Mouse (Mus musculus) forebrain, embryonic 14.5 days (tissue): ENCODE results near the gene Aff4. TPM values are rescaled to one million over a fixed set of nuclear protein-coding genes. Genes with fewer than 3 reads are reported as not detected.
"Not testable (repeated sequence)": the region's sequence is repeated elsewhere in the genome, so short reads cannot be mapped to it uniquely, and the experiment has no call there.

Experiments used
- ATAC-seq: fragments of 200-750 bp; cut with Nextera tagmentation; 2 replicates; pipeline ENCODE4 v1.8.0; 2017; ENCODE audit warnings: mild to moderate bottlenecking, moderate library complexity
- DNase-seq: peaks from one replicate; pipeline ENCODE4 v3.0.0-alpha.2; 2015; ENCODE audit warnings: low spot score
- H3K27ac ChIP-seq: fragments of 300-500 bp; sonication (generic); 2 replicates; pipeline ENCODE4 v1.5.1; 2014; ENCODE audit warnings: low read depth, mild to moderate bottlenecking, control low read depth, low read length, moderate library complexity
- H3K27me3 ChIP-seq: fragments of 300-500 bp; sonication (generic); replicated peaks from 2 replicates; pipeline ENCODE4 v1.6.1; 2014; ENCODE audit warnings: low read length, control low read depth, mixed read lengths; ENCODE audit not compliant: control insufficient read depth, insufficient read depth
- H3K36me3 ChIP-seq: fragments of 300-500 bp; sonication (generic); 2 replicates; pipeline ENCODE4 v1.6.1; 2014; ENCODE audit warnings: low read length, control low read depth; ENCODE audit not compliant: control insufficient read depth, insufficient read depth
- H3K4me1 ChIP-seq: fragments of 300-500 bp; sonication (generic); 2 replicates; pipeline ENCODE4 v1.6.1; 2014; ENCODE audit warnings: antibody characterized with exemption, low read length, control low read depth; ENCODE audit not compliant: control insufficient read depth, insufficient read depth
- H3K4me2 ChIP-seq: fragments of 300-500 bp; sonication (generic); 2 replicates; pipeline ENCODE4 v1.6.1; 2014; ENCODE audit warnings: mild to moderate bottlenecking, control low read depth, low read length
- H3K4me3 ChIP-seq: fragments of 300-500 bp; sonication (generic); 2 replicates; pipeline ENCODE4 v1.5.1; 2014; ENCODE audit warnings: low read depth, low read length, control low read depth
- H3K9ac ChIP-seq: fragments of 300-500 bp; sonication (generic); 2 replicates; pipeline ENCODE4 v1.6.1; 2014; ENCODE audit warnings: mild to moderate bottlenecking, low read length, control low read depth, moderate library complexity
- H3K9me3 ChIP-seq: fragments of 300-500 bp; sonication (generic); replicated peaks from 2 replicates; pipeline ENCODE4 v1.6.1; 2016; ENCODE audit warnings: low read length, control low read depth, mixed read lengths; ENCODE audit not compliant: control insufficient read depth
- WGBS: fragments of 180-500 bp; shearing (Covaris S2); extraction: QIAGEN DNeasy Blood & Tissue Kit; methylation state at CpG from one replicate; pipeline ENCODE4 v1.1.7; 2014; 5-methylcytosine and 5-hydroxymethylcytosine counted together
- polyA plus RNA-seq: library from polyadenylated mRNA; unstranded; fragments of >200 nt; fragmentation: Nextera tagmentation; extraction: Ambion mirVana; gene quantifications from 2 replicates; pipeline ENCODE4 v1.2.1, GENCODE M21; 2014

Gene Aff4
- polyA plus RNA-seq, 1 experiment from 2014 or later, result 69.4 TPM

DNA sequence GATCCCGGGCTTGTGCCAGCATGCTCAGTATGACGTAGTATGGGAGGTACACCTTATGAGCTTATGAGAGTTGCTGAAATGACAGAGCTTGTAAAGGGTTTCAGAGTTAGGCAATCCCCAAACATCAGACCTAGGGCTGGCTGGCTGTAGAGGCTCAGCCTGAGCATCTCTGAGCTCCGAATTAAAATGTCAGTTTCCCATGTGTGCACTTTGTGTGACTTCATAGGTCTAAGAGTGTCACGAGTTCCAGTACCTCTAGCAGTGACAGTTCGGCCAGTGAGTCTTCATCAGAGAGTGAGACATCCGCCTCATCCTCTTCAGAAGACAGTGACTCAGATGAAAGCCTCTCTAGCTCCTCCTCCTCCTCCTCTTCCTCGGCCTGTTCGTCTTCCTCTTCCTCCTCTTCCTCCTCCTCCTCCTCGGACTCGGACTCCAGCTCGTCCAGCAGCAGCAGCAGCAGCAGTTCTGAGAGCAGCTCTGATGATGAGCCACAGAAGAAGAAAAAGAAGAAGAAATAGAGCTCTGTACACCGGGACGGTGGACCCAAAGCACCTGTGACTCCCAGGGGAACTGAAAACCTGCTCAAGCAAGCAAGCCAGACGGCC, 18.5 kb upstream of the Aff4 start:
- no peaks in the 10 kb centered on the region for H3K27me3 ChIP-seq
- H3K4me2 ChIP-seq, result no peak overlapping the region
- H3K27ac ChIP-seq, result no peak overlapping the region
- no peak overlapping the region for H3K4me3 ChIP-seq
- H3K9me3 ChIP-seq, result no peaks in the 10 kb centered on the region
- DNase-seq, result no peak
- no peak for ATAC-seq
- no peak overlapping the region for H3K9ac ChIP-seq
- H3K36me3 ChIP-seq, result peaks cover 52% of the 10 kb centered on the region
- H3K4me1 ChIP-seq, result no peaks in the 10 kb centered on the region
- 91% methylated on average over 14 of the region's 14 CpGs for WGBS

DNA sequence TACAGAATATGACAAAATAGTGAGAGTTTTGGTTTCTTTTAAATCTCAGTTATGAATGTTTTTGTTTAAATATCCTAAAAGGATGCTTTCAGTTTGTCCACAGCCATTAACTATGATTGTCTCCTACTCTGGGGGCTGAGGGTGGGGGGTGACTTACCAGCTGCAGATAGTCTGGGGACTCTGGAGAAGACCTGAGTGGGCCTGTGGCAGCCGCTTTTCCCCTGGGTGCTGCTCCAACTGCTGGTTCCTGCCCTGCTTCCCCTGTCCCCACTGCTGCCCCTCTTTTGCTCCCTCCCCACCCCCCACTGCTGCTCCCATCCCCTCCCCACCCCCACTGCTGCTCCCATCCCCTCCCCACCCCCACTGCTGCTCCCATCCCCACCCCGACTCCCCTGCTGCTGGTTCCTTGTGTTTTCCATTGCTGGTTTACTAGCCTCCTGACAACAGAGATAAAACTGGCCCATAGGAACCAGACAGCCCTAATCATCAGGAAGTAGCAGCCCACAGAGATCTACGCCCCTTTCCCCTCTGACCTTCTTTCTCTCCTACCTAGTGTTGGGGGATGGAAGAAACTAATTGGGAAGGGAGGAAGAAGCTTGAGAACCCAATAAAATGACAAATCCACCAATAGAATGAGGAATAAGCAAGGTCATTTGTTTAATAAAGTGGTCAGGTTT, 15.0 kb upstream of the Aff4 start:
- Histone ChIP-seq H3K27ac (no peak overlapping the region), H3K4me2 (no peak overlapping the region), H3K36me3 (peaks cover 26% of the 10 kb centered on the region), H3K9ac (no peak overlapping the region), H3K27me3 (no peaks in the 10 kb centered on the region), H3K4me1 (no peaks in the 10 kb centered on the region), H3K4me3 (no peak overlapping the region), H3K9me3 (no peaks in the 10 kb centered on the region)
- DNase-seq (no peak), ATAC-seq (no peak)
- 40% methylated on average over 3 of the region's 3 CpGs for WGBS

DNA sequence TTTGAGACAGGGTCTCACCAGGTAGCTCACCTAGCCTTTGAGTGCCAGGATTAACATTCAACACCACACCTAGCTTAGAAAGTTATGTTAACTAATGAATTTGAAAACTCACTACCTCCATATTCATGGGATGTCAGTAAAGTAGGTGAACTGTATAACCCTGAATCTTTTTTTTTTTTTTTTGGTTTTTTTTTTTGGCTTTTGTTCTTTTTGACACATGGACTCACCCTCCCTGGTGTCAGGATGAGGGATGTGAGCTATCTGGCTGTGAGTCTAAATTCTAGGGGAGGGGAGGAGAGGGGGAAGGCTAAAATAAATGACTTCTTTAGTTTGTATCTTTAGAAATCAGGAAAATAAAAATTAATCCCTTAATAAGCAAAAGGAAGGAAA, 14.5 kb upstream of the Aff4 start:
- no peak overlapping the region for H3K9ac ChIP-seq
- H3K4me2 ChIP-seq, result no peak overlapping the region
- H3K9me3 ChIP-seq, result no peaks in the 10 kb centered on the region
- peaks cover 21% of the 10 kb centered on the region for H3K36me3 ChIP-seq
- H3K4me3 ChIP-seq, result no peak overlapping the region
- ATAC-seq (no peak), DNase-seq (no peak)
- no peaks in the 10 kb centered on the region for H3K27me3 ChIP-seq
- no peaks in the 10 kb centered on the region for H3K4me1 ChIP-seq
- H3K27ac ChIP-seq, result no peak overlapping the region

DNA sequence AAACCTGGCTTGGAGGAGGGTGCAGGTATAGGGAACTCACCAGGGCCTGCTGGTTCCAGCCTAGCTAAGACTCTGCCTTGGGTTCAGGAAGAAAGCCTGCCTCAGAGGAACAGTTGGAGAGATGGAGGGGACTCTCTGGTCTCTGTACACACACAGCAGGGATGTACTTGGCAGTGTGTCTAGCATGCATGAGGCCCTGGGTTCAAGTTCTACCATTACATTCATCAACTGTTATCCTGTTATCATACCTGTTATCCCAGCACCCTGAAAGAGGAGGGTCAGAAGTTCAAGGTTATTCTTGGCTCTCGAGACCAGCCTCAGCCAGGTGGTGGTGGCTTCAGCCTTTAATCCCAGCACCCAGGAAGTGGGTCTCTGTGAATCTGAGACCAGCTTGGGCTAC, 13.7 kb upstream of the Aff4 start:
- Histone ChIP-seq H3K4me3 (no peak overlapping the region), H3K27ac (no peak overlapping the region), H3K9ac (no peak overlapping the region), H3K4me2 (no peak overlapping the region), H3K27me3 (no peaks in the 10 kb centered on the region), H3K4me1 (no peaks in the 10 kb centered on the region), H3K36me3 (peaks cover 13% of the 10 kb centered on the region), H3K9me3 (no peaks in the 10 kb centered on the region)
- no peak for ATAC-seq
- WGBS, result 81% methylated on average over 1 of the region's 1 CpGs
- DNase-seq, result no peak

DNA sequence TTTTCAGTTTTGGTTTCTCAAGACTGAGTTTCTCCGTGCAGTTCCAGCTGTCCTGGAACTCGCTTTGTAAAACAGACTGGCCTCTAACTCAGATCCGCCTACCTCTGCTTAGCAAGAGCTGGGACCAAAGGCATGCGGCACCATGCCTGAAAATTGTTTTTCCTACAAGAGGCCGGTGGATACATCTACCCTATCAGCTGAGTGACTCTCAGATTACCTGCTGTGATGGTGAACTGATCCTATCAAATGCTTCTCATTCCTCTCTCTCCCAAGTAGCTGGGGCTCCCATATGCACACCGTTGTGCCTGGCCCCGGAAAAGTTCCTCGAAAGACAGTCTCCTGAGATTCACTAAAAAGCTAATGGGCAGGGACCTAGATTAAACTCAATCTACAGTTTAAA, 12.9 kb upstream of the Aff4 start:
- H3K36me3 ChIP-seq, result peaks cover 7% of the 10 kb centered on the region; the same call in 1 of the 2 replicates
- WGBS, result 67% methylated on average over 8 of the region's 8 CpGs
- H3K4me2 ChIP-seq, result no peak overlapping the region
- no peaks in the 10 kb centered on the region for H3K4me1 ChIP-seq
- no peaks in the 10 kb centered on the region for H3K27me3 ChIP-seq
- no peak for ATAC-seq
- no peak overlapping the region for H3K4me3 ChIP-seq
- no peak overlapping the region for H3K27ac ChIP-seq
- H3K9me3 ChIP-seq, result no peaks in the 10 kb centered on the region
- H3K9ac ChIP-seq, result no peak overlapping the region
- DNase-seq, result no peak

DNA sequence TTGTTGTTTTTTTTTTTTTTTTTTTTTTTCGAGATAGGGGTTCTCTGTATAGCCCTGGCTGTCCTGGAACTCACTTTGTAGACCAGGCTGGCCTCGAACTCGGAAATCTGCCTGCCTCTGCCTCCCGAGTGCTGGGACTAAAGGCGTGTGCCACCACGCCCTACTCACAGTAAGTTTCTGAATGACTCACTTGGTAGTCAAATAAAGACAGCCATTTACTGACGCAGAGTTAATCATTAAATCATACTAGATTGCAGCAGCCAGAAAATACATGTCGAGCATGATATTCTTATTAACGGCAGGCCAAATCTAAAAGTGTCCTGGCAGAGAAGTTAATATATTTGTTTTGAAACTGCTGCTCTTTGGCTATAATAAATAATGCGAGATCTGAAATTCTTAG, 9.6 kb upstream of the Aff4 start:
- WGBS, result 89% methylated on average over 10 of the region's 10 CpGs
- H3K4me3 ChIP-seq, H3K27me3 ChIP-seq, DNase-seq, H3K36me3 ChIP-seq, H3K27ac ChIP-seq, ATAC-seq, H3K9me3 ChIP-seq, H3K9ac ChIP-seq, H3K4me2 ChIP-seq, H3K4me1 ChIP-seq: not testable (repeated sequence)

DNA sequence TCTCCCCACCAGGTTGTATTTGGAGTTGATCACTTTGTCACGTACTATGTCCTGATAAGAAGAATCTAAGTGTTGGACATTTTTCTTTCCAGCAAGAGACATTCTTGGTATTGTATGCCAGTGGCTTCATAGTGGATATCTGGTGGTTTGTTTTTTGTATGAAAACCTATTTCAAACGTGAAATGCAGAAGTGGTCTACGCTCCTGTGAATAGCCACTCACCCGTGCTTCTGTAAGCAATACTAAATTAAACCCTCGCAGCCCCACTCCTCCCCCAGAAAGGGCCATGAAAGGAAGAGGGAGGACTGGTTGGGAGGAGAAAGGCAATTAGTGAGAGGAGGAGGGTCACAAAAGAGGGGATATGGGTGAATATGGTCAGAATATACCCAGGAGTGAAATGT, 7.9 kb upstream of the Aff4 start:
- Histone ChIP-seq H3K4me3 (no peak overlapping the region), H3K4me2 (no peak overlapping the region), H3K36me3 (no peaks in the 10 kb centered on the region), H3K27ac (no peak overlapping the region), H3K4me1 (no peaks in the 10 kb centered on the region), H3K9me3 (no peaks in the 10 kb centered on the region), H3K9ac (no peak overlapping the region), H3K27me3 (no peaks in the 10 kb centered on the region)
- no peak for DNase-seq
- WGBS, result 32% methylated on average over 5 of the region's 5 CpGs
- ATAC-seq, result no peak

DNA sequence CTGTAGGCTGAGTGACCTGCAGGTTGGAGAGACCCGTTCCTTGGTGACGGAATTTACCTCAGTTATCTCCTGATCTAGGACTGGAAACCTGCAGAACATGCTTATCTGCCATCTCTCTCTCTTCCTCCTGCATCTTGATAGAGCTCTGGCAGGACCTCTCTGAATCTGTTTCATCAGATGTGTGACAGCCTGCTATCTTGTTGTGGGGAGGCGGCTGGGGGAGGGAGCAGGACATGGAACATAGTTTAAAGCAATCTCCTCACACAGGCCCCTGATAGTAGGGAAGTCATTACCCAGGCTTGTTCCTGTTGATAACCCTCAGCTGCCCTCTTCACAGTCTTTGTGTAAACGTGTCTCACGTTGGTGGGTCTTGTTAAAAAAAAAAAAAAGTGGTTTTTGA, 5.3 kb upstream of the Aff4 start:
- WGBS, result 48% methylated on average over 5 of the region's 5 CpGs
- Histone ChIP-seq H3K4me1 (no peaks in the 10 kb centered on the region), H3K36me3 (no peaks in the 10 kb centered on the region), H3K9ac (no peak overlapping the region), H3K4me3 (no peak overlapping the region), H3K4me2 (no peak overlapping the region), H3K27me3 (no peaks in the 10 kb centered on the region), H3K27ac (no peak overlapping the region), H3K9me3 (no peaks in the 10 kb centered on the region)
- DNase-seq (no peak), ATAC-seq (no peak)

DNA sequence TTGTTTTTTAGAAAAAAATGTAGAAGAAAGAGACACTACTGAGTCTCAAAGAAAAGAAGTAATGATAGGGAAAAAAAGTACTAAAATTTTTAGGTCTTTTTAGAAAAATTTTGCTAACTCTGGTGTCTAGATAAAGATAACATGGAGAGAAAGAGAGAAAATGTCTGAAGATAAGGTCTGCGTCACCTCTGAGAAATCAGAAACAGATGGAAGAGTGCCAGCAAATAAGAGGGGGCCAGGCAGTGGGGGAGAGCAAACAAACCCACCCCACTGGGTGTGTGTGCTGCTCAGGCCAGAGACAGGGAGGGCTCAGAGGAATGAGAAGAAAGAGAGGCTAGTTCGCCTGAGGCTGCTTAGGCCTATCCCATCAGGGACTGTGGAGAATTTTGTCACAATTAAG, 4.9 kb upstream of the Aff4 start:
- H3K4me2 ChIP-seq, result no peak overlapping the region
- ATAC-seq, result no peak
- H3K27me3 ChIP-seq, result no peaks in the 10 kb centered on the region
- no peaks in the 10 kb centered on the region for H3K36me3 ChIP-seq
- WGBS, result 59% methylated on average over 2 of the region's 2 CpGs
- DNase-seq, result no peak
- no peak overlapping the region for H3K4me3 ChIP-seq
- H3K27ac ChIP-seq, result no peak overlapping the region
- H3K9ac ChIP-seq, result no peak overlapping the region
- H3K4me1 ChIP-seq, result no peaks in the 10 kb centered on the region
- H3K9me3 ChIP-seq, result no peaks in the 10 kb centered on the region
